Mouse (Mus musculus): Measurements from ENCODE around the gene Ntn1. TPM values are rescaled to one million over a fixed set of nuclear protein-coding genes. Genes with fewer than 3 reads are reported as not detected.

Gene Ntn1
- polyA plus RNA-seq, 1 experiment from 2014 or later: 4.6 TPM

DNA sequence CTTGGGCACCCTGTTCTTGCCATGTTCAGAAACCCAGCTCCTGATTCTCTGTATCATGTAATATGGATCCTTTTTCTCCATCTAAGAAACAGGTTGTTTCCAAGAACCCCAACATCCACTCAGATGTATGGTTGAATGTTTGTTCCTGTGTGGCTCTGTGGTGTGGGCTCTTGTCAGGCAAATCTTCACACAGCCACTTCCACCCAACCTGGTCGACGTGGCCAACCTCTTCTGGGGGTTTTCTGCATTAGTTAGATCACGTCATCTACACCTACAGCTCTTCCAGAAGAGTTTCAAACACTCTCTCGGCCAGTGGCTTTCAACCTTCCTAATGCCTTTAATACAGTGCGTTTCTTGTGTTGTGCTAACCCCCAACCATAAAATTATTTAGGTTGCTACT lies 35.8 kb upstream of the Ntn1 start:
- 81% methylated on average over 5 of the region's 5 CpGs for WGBS
- ATAC-seq (ENCODE audit: low read depth): no peak

DNA sequence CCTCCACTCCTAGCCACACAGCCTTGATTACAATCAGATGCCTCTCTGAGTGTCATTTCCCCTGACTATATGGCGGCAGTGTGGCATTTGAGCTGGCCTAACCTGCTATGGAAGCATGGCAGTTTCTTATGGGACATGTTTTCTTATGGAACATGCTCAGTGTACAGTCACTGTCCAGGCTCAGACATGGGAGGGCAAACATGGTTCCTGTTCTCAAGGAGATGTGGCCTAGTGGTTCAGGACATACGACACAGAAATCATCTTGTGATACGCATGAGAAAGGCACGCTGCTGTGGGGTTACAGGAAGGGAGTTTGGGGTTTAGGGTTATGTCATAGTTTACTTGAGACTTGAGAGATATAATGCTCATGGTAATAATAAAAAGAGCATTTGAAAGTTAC lies 35.0 kb upstream of the Ntn1 start:
- no peaks in the 10 kb centered on the region for H3K36me3 ChIP-seq (ENCODE audit: control insufficient read depth, insufficient read depth, low read length)
- DNase-seq (ENCODE audit: low spot score) (no peak), ATAC-seq (ENCODE audit: low read depth) (no peak)
- H3K9me3 ChIP-seq (ENCODE audit: control insufficient read depth, low read length): no peaks in the 10 kb centered on the region
- no peak overlapping the region for H3K4me3 ChIP-seq (ENCODE audit: low read depth, low read length)
- H3K27me3 ChIP-seq (replicated peaks; ENCODE audit: control insufficient read depth, insufficient read depth, low read length): peaks cover 14% of the 10 kb centered on the region; the same call in 1 of the 2 replicates
- no peak overlapping the region for H3K27ac ChIP-seq (replicated peaks; ENCODE audit: low read depth, low read length)
- H3K4me2 ChIP-seq (ENCODE audit: low read depth, low read length): no peak overlapping the region
- 88% methylated on average over 4 of the region's 4 CpGs for WGBS
- no peak overlapping the region for H3K9ac ChIP-seq (ENCODE audit: low read depth, low read length)
- peaks cover 9% of the 10 kb centered on the region; the same call in 1 of the 2 replicates for H3K4me1 ChIP-seq (ENCODE audit: control insufficient read depth, insufficient read depth, low read length)

More for the DNA sequence above, 35.8 kb upstream of the Ntn1 start:
- Histone ChIP-seq H3K9me3 (ENCODE audit: control insufficient read depth, low read length) (no peaks in the 10 kb centered on the region), H3K36me3 (ENCODE audit: control insufficient read depth, insufficient read depth, low read length) (no peaks in the 10 kb centered on the region), H3K9ac (ENCODE audit: low read depth, low read length) (no peak overlapping the region), H3K27me3 (replicated peaks; ENCODE audit: control insufficient read depth, insufficient read depth, low read length) (peaks cover 9% of the 10 kb centered on the region; the same call in 1 of the 2 replicates), H3K4me3 (ENCODE audit: low read depth, low read length) (no peak overlapping the region), H3K4me2 (ENCODE audit: low read depth, low read length) (no peak overlapping the region), H3K4me1 (ENCODE audit: control insufficient read depth, insufficient read depth, low read length) (peaks cover 7% of the 10 kb centered on the region; the same call in 1 of the 2 replicates), H3K27ac (replicated peaks; ENCODE audit: low read depth, low read length) (no peak overlapping the region)
- DNase-seq (ENCODE audit: low spot score): no peak

DNA sequence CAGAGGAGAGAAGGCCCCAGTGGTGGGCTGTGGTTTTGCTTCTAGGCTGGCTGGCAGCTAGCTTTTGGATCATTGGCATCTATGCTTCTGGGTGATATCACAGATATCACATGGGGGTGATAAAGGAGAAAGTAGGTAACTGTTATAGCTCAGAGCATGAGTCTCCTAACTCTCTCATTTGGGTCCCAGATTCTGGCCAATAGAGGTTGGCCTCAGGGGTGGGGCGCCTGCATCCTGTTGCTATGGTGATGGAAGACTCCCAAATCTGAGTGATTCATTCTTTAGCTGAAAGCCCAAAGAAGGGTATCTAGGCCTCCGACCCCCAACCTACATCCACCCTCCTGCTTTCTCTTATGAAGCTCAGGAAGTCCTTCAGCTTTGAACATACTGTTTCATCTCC lies 34.1 kb upstream of the Ntn1 start:
- no peak for ATAC-seq (ENCODE audit: low read depth)
- no peak for DNase-seq (ENCODE audit: low spot score)
- H3K36me3 ChIP-seq (ENCODE audit: control insufficient read depth, insufficient read depth, low read length): no peaks in the 10 kb centered on the region

DNA sequence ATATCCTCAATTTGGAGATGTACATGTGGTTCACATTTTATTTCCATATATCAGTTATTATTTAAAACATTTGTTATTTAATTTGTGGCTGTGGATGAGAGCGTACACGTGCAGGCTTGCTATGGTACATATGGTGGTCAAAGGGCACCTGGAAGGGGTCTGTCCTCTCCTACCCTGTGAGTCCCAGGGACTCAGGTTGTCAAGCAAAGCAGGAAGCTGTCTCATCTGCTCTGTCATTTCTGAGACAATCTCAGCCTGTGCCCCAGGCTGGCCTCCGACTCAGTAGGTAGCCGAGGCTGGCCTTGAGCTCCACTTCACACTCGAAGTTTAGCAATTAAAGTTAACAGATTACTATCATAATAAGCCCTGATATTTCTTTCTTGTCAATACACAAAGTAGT lies 32.9 kb upstream of the Ntn1 start:
- Histone ChIP-seq H3K9me3 (ENCODE audit: control insufficient read depth, low read length) (no peaks in the 10 kb centered on the region), H3K4me3 (ENCODE audit: low read depth, low read length) (no peak overlapping the region), H3K4me2 (ENCODE audit: low read depth, low read length) (no peak overlapping the region), H3K9ac (ENCODE audit: low read depth, low read length) (no peak overlapping the region), H3K27ac (replicated peaks; ENCODE audit: low read depth, low read length) (no peak overlapping the region), H3K36me3 (ENCODE audit: control insufficient read depth, insufficient read depth, low read length) (no peaks in the 10 kb centered on the region), H3K4me1 (ENCODE audit: control insufficient read depth, insufficient read depth, low read length) (peaks cover 9% of the 10 kb centered on the region; the same call in 1 of the 2 replicates), H3K27me3 (replicated peaks; ENCODE audit: control insufficient read depth, insufficient read depth, low read length) (peaks cover 15% of the 10 kb centered on the region; the same call in 1 of the 2 replicates)
- ATAC-seq (ENCODE audit: low read depth): no peak
- 75% methylated on average over 5 of the region's 5 CpGs for WGBS
- DNase-seq (ENCODE audit: low spot score): no peak

More for the DNA sequence above, 34.1 kb upstream of the Ntn1 start:
- WGBS: 96% methylated on average over 2 of the region's 2 CpGs
- Histone ChIP-seq H3K4me3 (ENCODE audit: low read depth, low read length) (no peak overlapping the region), H3K9me3 (ENCODE audit: control insufficient read depth, low read length) (no peaks in the 10 kb centered on the region), H3K4me1 (ENCODE audit: control insufficient read depth, insufficient read depth, low read length) (peaks cover 9% of the 10 kb centered on the region; the same call in 1 of the 2 replicates), H3K4me2 (ENCODE audit: low read depth, low read length) (no peak overlapping the region), H3K27me3 (replicated peaks; ENCODE audit: control insufficient read depth, insufficient read depth, low read length) (peaks cover 15% of the 10 kb centered on the region; the same call in 1 of the 2 replicates), H3K9ac (ENCODE audit: low read depth, low read length) (no peak overlapping the region), H3K27ac (replicated peaks; ENCODE audit: low read depth, low read length) (no peak overlapping the region)

DNA sequence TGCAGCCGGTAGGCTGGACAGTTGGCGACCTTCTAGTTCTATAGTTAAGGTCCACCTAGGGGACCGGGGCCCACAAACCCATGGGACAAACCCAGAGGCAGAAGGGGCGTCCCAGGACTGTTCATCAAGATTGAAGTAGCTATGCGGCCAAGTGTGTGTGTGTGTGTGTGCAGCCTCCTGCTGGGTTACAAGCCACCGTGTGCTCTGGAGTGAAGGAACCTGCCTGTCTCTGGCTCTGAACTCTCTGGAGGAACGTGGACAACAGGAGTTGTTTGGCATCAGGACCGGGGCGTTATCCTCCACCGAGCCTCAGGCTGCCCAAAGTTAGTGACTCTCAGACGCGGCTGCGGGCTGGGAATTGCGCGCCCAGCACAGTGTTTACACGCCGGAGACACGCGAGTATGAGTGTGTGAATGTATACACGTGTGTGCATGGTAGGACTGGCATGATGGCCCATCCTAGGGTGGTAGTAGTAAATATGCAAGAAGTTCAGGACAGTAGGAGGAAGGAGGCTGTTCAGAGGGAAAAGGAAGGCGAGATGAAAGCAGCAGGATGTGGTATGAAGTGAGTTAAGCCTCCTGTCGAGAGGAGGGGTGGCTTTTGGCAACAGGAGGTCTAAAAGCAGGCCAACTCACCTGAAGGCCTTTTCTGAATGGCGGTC lies 31.9 kb upstream of the Ntn1 start:
- peak overlapping the region; percentile 65 for H3K4me2 ChIP-seq (ENCODE audit: low read depth, low read length)
- H3K36me3 ChIP-seq (ENCODE audit: control insufficient read depth, insufficient read depth, low read length): no peaks in the 10 kb centered on the region
- DNase-seq (ENCODE audit: low spot score) (no peak), ATAC-seq (ENCODE audit: low read depth) (0 out of 2 replicates have a peak, but pooled peaks have one; percentile 19)
- H3K27ac ChIP-seq (replicated peaks; ENCODE audit: low read depth, low read length): no peak overlapping the region
- peak overlapping the region; percentile 64 for H3K9ac ChIP-seq (ENCODE audit: low read depth, low read length)
- H3K4me3 ChIP-seq (ENCODE audit: low read depth, low read length): peak overlapping the region; percentile 49
- peaks cover 15% of the 10 kb centered on the region; the same call in 1 of the 2 replicates for H3K27me3 ChIP-seq (replicated peaks; ENCODE audit: control insufficient read depth, insufficient read depth, low read length)
- 31% methylated on average over 23 of the region's 23 CpGs for WGBS
- no peaks in the 10 kb centered on the region for H3K9me3 ChIP-seq (ENCODE audit: control insufficient read depth, low read length)
- H3K4me1 ChIP-seq (ENCODE audit: control insufficient read depth, insufficient read depth, low read length): peaks cover 9% of the 10 kb centered on the region; the same call in 1 of the 2 replicates

DNA sequence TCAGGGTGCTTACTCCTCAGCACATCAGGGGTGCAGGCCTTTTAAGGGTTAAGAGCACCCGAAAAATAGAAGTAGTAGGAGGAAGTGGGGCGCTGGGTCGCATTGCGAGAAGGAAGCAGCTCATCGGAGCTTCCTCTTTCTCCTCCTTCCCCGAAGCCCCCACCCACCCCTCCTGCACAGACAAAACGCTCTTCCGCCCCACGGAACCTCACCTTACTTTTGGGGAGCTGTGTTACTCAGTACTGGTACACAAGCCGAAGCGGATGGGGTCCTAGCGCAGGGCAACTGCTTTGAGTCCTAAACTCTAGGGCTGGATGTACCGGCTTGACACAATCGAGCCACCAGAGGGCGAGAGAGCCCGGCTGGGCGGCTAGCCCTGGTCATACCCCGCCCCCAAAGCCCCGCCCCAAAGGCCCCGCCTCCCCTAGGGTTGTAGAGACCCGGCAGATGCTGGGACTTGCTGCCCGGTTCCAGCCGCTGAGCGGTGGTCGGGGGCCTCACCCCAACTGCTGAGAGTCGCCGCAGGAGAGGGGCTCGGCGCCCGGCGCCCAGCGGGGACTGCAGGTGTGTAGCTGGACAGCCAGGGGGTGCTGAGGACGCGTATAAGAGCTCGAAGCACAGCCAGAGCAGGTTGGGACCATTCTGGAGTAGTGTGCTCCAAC lies 31.2 kb upstream of the Ntn1 start, which contains the start of gene Pik3r5:
Gene Pik3r5 (plus strand): TSS at position 423 of the 662 bp plus-strand sequence.
- WGBS: 7% methylated on average over 27 of the region's 35 CpGs
- H3K27me3 ChIP-seq (replicated peaks; ENCODE audit: control insufficient read depth, insufficient read depth, low read length): peaks cover 15% of the 10 kb centered on the region; the same call in 1 of the 2 replicates
- peak; percentile 93 for ATAC-seq (ENCODE audit: low read depth)
- H3K36me3 ChIP-seq (ENCODE audit: control insufficient read depth, insufficient read depth, low read length): no peaks in the 10 kb centered on the region
- peaks cover 9% of the 10 kb centered on the region; the same call in 1 of the 2 replicates for H3K4me1 ChIP-seq (ENCODE audit: control insufficient read depth, insufficient read depth, low read length)
- H3K4me3 ChIP-seq (ENCODE audit: low read depth, low read length): peak within 1 kb of the TSS; percentile 49
- H3K4me2 ChIP-seq (ENCODE audit: low read depth, low read length): peak within 1 kb of the TSS; percentile 65
- peak within 1 kb of the TSS; percentile 64 for H3K9ac ChIP-seq (ENCODE audit: low read depth, low read length)
- DNase-seq (ENCODE audit: low spot score): peak; percentile 84
- H3K27ac ChIP-seq (replicated peaks; ENCODE audit: low read depth, low read length): no peak within 1 kb of the TSS
- no peaks in the 10 kb centered on the region for H3K9me3 ChIP-seq (ENCODE audit: control insufficient read depth, low read length)

DNA sequence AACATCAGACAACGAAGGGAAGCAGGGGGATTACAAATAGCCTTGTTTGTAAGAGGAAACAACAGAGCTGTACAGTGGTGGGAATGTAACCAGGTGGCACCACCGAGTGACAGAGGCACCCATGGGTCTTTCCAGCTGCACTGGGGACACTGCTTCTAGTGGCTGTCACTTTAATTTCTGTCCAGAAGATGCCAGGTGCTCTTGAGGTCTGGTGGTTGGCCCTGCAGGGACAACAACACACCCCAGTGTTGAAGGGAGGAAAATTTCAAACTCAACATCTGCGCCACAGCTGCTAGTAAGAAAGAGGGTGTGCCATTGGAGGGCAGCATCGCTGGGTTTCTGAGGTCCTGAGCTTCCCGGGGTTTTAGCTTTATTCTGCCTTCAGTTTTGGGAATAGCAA lies 30.0 kb upstream of the Ntn1 start:
- DNase-seq (ENCODE audit: low spot score) (no peak), ATAC-seq (ENCODE audit: low read depth) (no peak)
- WGBS: 31% methylated on average over 5 of the region's 5 CpGs
- H3K9ac ChIP-seq (ENCODE audit: low read depth, low read length): no peak overlapping the region
- H3K36me3 ChIP-seq (ENCODE audit: control insufficient read depth, insufficient read depth, low read length): no peaks in the 10 kb centered on the region
- no peak overlapping the region for H3K4me3 ChIP-seq (ENCODE audit: low read depth, low read length)
- H3K9me3 ChIP-seq (ENCODE audit: control insufficient read depth, low read length): no peaks in the 10 kb centered on the region
- peaks cover 9% of the 10 kb centered on the region; the same call in 1 of the 2 replicates for H3K4me1 ChIP-seq (ENCODE audit: control insufficient read depth, insufficient read depth, low read length)
- H3K4me2 ChIP-seq (ENCODE audit: low read depth, low read length): no peak overlapping the region
- peaks cover 15% of the 10 kb centered on the region; the same call in 1 of the 2 replicates for H3K27me3 ChIP-seq (replicated peaks; ENCODE audit: control insufficient read depth, insufficient read depth, low read length)
- no peak overlapping the region for H3K27ac ChIP-seq (replicated peaks; ENCODE audit: low read depth, low read length)

DNA sequence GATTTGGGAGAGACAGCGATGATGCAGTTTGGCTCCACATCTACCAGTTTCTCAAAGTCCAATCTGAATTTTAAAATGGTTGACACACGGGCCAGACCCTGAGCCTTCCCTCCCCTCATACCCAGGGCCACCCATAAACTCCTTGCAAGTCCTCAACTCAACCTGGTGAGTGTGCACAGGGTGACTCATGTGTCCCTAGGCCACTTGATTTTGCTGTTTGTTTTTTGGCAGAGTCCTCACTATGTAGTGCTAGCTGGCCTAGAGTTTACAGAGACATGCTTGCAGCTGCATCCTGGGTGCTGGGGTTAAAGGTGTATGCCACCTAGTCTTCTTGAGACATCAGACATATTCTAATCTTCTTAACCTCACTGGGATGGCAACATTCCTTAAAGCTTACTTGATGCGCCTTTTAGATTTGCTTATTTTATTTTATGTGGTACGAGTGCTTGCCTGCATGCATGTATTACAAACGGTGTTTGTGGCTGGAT lies 26.5 kb upstream of the Ntn1 start:
- H3K27me3 ChIP-seq (replicated peaks; ENCODE audit: control insufficient read depth, insufficient read depth, low read length): peaks cover 9% of the 10 kb centered on the region; the same call in 1 of the 2 replicates
- ATAC-seq (ENCODE audit: low read depth) (no peak), DNase-seq (ENCODE audit: low spot score) (no peak)
- 70% methylated on average over 5 of the region's 5 CpGs for WGBS
- H3K36me3 ChIP-seq (ENCODE audit: control insufficient read depth, insufficient read depth, low read length): no peaks in the 10 kb centered on the region
- no peak overlapping the region for H3K4me2 ChIP-seq (ENCODE audit: low read depth, low read length)
- no peak overlapping the region for H3K9ac ChIP-seq (ENCODE audit: low read depth, low read length)
- no peaks in the 10 kb centered on the region for H3K9me3 ChIP-seq (ENCODE audit: control insufficient read depth, low read length)
- H3K27ac ChIP-seq (replicated peaks; ENCODE audit: low read depth, low read length): no peak overlapping the region
- H3K4me3 ChIP-seq (ENCODE audit: low read depth, low read length): no peak overlapping the region
- peaks cover 4% of the 10 kb centered on the region; the same call in 1 of the 2 replicates for H3K4me1 ChIP-seq (ENCODE audit: control insufficient read depth, insufficient read depth, low read length)
